Mouse (Mus musculus) adrenal gland, postnatal 4 days (tissue): ENCODE data around the gene Cwc15. TPM values are rescaled to one million over a fixed set of nuclear protein-coding genes. Genes with fewer than 3 reads are reported as not detected.
A peak's percentile ranks its signal among the peaks of the same experiment; 100 is the strongest.
"Not testable (repeated sequence)": the region's sequence is repeated elsewhere in the genome, so short reads cannot be mapped to it uniquely, and the experiment has no call there.

Source experiments
- DNase-seq, 2 experiments: peaks; one replicate each; pipeline ENCODE4 v3.0.0; 2021 to 2022; ENCODE audit warnings: low spot score in 2 of 2, mixed read lengths in 2 of 2
- long read RNA-seq, 2 experiments: library from polyadenylated mRNA; stranded (forward); transcript quantifications; one replicate each; pipeline ENCODE4 v2.0.0; 2021
- total RNA-seq, 2 experiments: library from RNA; stranded (reverse); gene quantifications; 2 replicates each; pipeline ENCODE4 v1.2.3; 2021

Cwc15 gene
- 100 to 1,000 TPM; 118 to 127 TPM for total RNA-seq
- long read RNA-seq, experiment 1, transcript Cwc15-202 (7 exons, 831 nt) = minor isoform, 5 of 87 reads
- long read RNA-seq, experiment 1, transcript Cwc15-201 (7 exons, 1,111 nt) = major isoform, 69 of 87 reads
- long read RNA-seq, experiment 1, partial matches to known transcripts = 5 of 87 reads
- long read RNA-seq, experiment 1, other reads (novel, unspliced or antisense) = 6 of 87 reads
- long read RNA-seq, experiment 2, transcript Cwc15-201 (7 exons, 1,111 nt) = major isoform, 74 of 87 reads
- long read RNA-seq, experiment 2, partial matches to known transcripts = 4 of 87 reads
- long read RNA-seq, experiment 2, other reads (novel, unspliced or antisense) = 6 of 87 reads

GRCm38 (mm10) chr9:14500023-14500915 lies at the start of gene Cwc15, which contains the start of gene Kdm4d:
TSS of gene Cwc15 (plus strand) at chr9:14500617.
TSS of gene Kdm4d (minus strand) at chr9:14500482.
- peak; percentile 81 to 82 for DNase-seq

DNA sequence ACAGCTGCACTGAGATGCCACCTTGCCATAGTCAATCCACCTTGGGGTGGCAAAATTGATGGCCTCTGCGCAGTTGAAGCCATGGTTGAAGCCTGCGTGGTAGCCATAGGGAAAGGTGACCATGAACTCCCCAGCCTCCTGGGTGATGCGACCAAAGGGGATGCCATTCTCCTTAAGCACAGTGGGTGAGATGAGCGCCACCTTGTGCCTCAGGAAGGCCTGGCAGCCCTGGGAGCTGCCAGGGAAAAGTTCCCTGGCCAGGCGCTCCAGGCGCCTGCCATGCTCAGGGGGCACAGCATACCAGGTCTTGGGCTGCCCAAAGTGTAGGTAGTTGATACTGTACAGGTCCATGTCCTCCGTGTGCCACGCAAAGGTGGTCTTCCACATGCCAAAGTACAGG lies 49.3 kb upstream of the Cwc15 start:
- not testable (repeated sequence) for DNase-seq

GRCm38 (mm10) chr9:14456320-14456719 lies 44.1 kb upstream of the Cwc15 start:
- no peak for DNase-seq

- not testable (repeated sequence) for DNase-seq
Measured at GRCm38 (mm10) chr9:14462536-14462935, 37.9 kb upstream of the Cwc15 start.

DNA sequence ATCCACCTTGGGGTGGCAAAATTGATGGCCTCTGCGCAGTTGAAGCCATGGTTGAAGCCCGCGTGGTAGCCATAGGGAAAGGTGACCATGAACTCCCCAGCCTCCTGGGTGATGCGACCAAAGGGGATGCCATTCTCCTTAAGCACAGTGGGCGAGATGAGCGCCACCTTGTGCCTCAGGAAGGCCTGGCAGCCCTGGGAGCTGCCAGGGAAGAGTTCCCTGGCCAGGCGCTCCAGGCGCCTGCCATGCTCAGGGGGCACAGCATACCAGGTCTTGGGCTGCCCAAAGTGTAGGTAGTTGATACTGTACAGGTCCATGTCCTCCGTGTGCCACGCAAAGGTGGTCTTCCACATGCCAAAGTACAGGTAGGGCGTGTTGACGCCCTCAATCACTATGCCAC lies 36.7 kb upstream of the Cwc15 start:
- DNase-seq = not testable (repeated sequence)

- no peak for DNase-seq
Measured at GRCm38 (mm10) chr9:14498896-14499705, 1.3 kb upstream of the Cwc15 start.

DNA sequence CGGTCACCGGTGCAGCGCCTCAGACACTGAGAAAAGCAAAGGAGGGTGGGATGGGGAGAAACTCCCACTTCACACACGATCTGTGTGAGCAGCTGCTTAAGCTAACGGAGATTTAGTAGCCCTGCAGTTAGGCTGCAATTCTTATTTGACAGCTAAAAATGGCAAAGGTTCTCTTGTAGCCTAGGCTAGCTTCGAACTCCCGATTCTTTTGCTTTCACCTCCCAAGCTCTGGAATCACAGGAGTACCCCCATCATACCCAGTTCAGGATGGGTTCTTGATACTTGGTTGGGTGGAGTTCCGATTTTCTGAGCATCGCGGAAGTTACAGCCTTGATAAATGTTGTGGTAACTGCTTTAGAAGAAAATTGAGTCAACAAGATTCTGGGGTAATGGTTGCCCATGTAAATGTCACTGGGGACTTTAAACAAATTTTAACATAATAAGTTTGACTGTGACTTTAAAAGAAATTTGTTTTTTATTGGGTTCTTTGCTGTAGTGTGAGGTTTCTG lies 553 bp downstream of the Cwc15 start:
- no peak for DNase-seq

DNA sequence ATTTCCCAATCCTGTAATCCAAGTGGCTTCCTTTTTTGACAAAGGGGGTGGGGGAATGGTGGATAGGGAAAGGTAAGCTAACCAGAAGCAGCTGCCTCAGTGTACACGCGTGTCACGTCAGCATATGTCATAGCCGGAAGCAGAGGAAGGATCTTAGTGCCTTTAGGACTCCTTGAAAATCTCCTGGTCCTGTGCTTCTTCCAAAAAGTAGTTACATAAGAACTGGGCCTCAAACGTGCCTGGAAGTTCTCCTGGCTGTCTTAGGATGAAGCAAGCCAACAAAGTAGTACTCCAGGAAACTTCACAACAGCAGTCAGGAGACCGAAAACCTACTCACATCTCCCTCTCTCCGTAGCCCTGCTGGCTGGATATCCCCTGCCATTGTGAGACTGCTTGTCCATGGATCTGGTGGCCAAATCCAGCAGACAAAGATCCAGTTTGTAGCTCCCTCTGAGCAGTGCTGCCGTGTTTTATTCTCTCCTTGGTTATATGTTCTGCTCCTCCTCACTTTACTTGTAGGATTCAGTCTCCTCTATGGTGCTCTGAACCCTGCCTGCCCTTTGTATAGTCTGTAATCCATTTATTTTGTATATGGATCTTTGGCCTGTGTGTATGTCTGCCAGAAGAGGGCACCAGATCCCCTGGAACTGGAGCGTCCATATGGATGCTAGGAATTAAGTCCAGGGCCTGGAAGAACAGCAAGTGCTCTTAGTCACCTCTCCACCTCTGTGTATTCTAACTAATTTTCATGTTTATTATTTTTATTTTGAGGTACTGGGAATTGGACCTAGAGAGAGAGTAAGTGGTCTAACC lies 12.4 kb downstream of the Cwc15 start:
- DNase-seq = no peak

- no peak for DNase-seq
Measured at GRCm38 (mm10) chr9:14517296-14517695, 16.9 kb downstream of the Cwc15 start.

DNA sequence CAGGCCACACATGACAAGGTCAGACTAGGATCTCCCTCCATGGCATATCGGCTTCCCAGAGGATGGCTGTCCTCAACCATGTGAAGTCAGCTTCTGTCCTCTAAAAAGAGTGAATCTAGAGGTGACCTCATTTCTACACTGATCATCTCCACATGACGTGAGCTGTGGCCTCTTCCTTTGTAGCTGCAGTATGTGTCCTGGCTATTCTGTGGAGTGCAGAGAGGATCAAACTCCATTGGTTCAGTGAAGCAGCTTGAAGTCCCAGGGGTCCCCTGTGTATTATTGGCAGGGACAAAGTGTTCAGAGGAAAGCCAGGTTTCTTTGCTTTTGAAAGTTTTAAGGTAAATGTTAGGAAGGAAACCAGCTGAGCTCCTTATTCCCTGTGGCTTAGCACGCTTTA lies 17.7 kb downstream of the Cwc15 start:
- DNase-seq = no peak

DNA sequence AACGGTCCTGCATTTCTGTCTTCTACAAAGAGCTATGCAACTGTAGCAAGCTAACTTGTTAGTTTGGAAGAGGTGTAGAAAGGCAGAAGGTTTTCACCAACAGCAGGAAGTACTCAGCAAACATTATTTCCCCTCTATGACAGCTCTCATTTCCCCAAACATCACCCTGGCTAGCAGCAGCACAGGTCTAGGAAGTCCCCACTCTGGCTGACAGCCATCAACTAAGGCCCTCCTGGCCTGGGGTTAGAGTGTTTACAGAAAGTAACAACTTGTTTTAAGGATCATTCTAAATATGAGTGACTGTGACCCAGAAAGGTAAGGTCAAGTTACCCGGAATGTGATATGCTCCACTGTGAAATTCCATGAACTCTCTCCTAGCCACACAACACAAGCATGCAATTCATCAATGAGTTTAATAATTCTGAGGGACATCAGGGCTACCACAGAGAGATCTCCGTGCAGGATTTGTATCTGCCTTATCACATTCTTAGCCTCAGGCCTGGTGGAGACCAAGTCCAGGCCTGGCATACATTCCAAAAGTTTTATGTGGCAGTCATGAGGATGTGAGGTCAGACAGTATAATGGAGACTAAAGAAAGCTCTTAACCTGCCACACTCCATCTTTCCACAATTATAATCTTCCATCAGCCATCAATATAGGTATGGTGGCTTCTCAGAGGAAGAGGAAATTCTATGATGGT lies 20.7 kb downstream of the Cwc15 start:
- no peak for DNase-seq

- DNase-seq = no peak
Measured at GRCm38 (mm10) chr9:14521695-14522094, 21.3 kb downstream of the Cwc15 start.

- peak; percentile 35 to 48 for DNase-seq
Measured at GRCm38 (mm10) chr9:14523408-14524043, 23.1 kb downstream of the Cwc15 start.

DNA sequence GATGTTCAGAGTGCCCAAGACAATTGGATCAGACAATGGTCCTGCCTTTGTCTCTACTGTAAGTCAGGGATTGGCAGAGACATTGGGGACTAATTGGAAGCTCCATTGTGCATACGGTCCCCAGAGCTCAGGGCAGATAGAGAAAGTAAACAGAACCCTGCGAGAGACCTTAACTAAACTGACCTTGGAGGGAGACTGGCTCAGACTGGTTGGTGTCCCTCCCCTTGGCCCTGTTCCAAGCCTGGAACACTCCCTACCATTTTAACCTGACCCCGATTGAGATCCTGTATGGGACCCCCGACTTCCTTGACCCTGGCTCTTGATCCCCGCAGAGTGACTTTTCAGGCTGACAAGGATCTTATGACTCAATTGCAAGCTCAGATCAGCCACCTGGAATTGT lies 29.6 kb downstream of the Cwc15 start:
- no peak for DNase-seq

- DNase-seq = no peak
Measured at GRCm38 (mm10) chr9:14532283-14532682, 31.9 kb downstream of the Cwc15 start.

DNA sequence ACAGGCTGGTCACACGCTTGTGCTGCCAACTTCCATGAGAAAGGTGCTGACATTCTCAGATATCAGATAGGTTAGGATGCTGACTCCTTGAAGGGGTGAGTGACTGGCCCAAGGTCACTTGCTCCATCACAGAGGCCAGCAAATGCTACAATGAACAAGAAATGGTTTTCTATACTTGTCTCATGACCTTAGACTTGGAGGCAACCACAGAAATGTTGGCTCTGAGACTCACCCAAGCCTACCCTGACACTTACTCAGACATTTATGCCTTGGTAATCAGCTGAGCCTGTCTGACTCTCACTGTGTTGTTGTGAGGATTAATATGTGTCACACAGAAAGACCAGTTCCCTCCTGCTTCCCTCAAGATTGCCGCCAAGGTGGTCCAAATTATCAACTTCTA lies 33.2 kb downstream of the Cwc15 start:
- no peak for DNase-seq

- no peak for DNase-seq
Measured at GRCm38 (mm10) chr9:14534833-14535456, 34.5 kb downstream of the Cwc15 start.

DNA sequence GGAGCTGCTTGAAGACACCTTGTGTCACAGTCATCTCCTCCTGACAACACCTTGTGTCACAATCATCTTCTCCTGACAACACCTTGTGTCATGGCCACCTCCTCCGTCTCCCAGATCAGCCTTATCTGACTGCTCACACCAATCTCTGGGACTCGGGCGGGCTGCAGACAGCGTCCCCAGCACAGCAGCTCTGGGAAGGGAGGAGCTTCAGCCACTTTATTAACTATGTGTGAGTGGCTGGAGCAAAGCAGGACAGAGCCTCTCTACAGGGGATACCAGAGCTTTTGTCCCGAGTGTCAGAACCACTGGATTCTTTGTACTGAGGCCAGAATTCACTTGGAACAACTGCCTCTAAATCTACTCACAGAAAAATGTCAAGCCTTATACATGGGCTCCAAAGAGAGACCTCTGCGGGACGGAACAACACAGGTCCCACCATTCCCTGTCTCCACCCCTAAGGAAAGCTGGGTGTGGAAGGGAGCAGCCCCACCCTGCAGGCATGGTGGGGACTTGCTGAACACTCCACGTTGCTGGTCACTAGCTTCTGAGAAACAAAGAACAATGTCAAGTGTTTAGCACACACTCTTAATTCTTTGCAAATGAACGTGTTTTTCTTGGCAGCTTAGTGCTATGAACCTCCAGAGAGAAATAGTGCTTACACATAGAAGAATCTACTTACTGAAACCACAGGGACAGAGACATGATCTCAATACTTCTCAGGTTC lies 43.8 kb downstream of the Cwc15 start:
- DNase-seq = no peak
